Mouse (Mus musculus): ENCODE results near the gene Gjc2. TPM values are rescaled to one million over a fixed set of nuclear protein-coding genes. Genes with fewer than 3 reads are reported as not detected.

Gjc2 gene
- polyA plus RNA-seq (2012; rRNA removed): 0.28 and 0.41 TPM in 2 replicates

DNA sequence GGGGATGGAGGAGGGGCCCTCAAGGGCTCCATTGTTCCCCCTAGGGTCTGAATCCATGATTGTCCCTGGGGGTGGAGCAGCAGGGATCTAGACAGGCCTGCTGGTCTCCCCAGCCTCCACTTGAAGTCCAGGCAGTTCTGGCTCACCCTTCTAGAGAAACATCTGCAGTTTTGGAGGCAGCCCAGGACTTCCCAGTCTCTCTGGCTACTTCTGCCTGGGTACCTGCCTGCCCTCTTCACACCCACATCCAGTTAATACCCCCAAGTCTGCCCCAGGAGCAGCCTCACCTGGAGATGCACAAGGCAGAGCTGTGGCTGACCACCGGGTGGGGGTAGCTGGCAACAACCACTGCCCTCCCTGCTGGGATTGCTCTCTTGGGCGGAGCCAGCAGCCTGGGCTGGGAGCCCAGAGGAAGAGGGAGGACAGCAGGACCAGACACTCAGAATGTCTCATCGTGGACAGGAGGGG, at the start of gene Gjc2:
Gjc2 (minus strand) TSS at position 350 of the 468 bp plus-strand sequence.

DNA sequence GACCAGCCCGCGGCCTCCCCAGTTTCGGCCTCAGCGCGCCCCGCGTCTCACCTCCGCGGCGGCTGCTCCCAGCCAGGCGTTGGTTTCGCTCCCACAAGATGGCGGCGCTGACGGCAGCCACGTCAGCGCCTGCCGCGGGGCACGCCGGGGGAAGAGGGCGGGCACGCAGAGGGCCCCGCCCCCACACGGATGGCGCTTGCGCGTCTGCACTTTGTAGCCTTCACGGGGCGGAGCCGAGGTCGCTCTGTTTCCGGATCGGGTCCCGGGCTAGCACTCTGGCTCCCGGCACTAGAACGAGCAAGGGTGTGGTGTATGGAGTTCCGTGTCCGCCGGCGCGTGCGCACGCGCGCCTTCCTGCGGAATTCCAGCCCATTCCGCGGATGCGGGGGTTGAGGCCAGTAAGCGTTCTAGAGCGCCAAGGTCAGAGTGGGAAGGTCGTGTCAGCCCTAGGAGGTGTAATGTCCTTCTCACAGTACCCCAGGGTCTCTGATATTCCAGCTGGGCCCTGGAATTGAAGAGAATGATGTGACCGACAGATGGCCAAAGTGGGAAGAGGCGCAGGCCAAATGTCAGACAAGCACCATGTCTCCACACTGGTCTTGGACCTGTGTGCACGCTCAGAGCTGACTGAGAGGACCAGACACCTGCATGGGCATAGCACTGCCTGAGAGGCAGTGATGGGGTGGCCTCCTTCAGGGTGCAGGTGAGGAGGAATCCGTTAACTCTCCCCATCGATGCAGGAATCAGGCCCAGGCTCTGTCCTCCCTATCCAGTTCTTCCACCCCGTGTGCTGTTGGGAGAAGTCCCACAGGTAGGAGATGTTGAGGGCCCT, 45.3 kb upstream of the Gjc2 start, which contains the start of gene Arf1:
Arf1 (minus strand) TSS at position 149 of the 832 bp plus-strand sequence.

DNA sequence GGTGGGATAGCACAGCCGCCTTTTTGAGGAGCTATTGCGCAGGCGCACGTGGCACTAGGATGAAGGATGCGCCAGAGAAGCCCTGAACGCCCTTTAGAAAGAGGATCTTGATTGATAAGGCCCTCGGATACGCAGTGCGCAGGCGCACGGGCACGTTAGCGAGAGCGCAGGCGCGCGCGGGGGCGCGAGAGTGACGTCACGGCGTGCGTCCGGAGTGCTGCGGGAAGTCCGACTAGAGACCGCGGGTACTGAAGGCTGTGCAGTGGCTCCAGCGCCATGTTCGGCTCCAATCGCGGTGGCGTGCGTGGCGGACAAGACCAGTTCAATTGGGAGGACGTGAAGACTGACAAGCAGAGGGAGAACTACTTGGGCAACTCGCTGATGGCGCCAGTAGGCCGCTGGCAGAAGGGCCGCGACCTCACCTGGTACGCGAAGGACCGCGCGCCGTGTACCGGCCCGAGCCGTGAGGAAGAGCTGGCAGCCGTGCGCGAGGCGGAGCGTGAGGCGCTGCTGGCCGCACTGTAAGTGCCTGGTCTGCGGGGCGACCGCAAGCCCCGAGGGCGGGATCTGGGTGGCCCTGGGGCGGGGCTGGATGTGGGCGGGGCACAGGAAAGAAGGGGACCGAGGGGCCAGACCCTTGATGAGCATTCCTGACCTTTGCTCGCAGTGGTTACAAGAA, 25.3 kb upstream of the Gjc2 start, which contains the start of gene 2310033P09Rik:
2310033P09Rik (plus strand) TSS at position 169 of the 679 bp plus-strand sequence.

DNA sequence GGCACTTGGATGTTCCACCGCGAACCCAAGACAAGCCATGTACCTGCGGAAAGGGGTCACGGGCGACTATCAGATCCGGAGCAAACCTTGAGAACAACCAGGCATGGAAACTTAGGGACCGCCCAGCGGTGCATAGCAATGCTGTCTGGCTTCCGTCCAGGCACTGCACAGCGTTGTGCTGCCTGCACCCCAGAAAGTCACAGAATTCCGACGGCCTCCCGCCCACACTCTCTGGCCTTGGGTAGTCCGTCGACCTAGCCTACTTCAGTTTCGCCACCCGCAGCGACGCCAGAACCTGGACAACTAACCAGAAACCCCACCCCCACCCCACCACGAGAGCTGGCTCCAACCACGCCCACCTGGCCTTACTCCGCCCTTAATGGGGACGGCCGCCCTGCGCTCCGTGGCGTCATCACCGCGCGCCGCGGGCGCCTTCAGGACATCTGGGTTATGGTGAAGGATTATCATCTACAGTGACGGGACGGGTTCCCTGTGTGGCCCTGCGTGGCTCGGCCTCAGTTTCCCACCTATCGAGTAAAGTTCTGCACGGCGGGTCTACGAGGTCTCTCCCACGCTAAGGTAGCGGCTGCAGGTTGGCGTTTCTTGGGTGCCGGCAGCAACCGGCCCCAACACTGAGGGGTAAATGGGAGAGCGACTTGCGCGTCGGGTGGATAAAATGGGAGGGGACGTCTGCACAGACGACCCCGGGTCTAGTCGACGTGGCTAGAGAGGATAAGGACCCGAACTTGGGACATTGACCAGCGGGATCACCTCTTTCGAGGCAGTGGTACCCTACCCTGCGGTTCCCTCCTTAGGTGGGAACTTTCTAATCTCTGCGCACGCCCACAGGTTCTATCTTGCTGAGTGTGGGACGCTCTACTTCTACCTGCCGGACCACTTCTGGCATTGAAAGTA, 19.3 kb upstream of the Gjc2 start, which contains the start of gene Mrpl55:
Mrpl55 (plus strand) TSS at position 406 of the 915 bp plus-strand sequence.

DNA sequence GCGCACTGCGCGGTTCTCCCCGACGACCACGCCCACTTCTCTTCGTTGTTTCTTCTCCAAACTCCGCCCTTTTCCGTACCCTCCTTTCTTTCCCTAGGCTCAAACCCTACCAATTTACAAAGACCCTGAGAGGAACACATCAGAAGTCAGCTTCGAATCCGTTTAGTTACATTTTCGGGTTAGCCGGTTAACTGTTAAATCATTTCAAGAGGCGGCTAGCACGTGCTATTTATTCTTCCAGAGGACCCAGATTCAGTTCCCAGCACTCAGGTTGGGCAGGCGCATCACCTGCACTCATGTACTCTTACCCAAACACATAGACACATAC, 9.0 kb upstream of the Gjc2 start, which contains the start of gene Guk1:
Guk1 (minus strand) TSS at position 154 of the 328 bp plus-strand sequence.

DNA sequence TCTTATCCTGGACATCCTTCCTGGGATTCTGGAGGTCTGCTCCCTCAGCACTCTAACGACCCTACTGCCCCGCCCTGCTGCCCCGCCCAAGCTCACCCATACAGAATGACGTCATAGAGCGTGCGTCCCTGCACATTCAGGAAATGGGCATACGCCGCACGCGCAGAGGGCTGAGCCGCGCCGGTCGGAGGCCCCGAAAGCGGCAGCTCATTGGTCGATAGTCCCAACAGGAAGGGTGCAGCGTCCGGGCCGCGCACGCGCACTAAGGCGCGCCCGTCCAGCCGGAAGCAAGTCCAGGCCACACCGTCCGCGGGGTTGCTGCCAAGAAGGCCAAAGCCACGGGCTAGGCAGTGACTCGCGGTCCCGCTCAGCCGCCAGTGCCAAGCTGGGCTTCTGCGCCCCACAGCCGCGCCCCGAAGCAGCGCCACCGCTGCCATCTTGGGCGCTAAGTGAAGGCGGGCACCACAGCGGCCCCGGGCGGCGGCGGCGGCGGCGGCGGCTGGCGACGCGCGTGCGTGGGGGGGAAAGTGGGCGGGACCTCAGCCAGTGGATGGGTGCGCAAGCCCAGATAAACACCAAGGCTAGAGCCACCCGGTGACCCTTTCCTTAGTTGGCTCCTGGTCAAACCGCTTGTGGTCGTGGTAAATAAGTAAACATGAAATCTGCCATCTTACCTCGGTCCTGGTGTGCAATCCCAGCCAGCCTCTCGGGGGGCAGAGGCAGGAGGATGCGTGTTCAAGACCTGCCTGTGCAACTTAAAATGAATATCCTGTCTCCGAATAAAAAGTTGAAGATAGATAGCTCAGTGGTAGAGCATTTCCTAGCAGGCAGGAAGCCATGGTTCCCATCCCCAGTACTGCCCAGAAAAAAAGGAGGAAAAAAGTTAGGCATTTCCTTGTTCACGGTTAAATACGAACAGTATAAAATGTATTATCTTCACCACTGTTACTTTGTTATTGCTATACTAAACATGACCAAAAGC, 19.5 kb downstream of the Gjc2 start, which contains the start of gene Iba57:
Iba57 (minus strand) TSS at position 485 of the 982 bp plus-strand sequence.

DNA sequence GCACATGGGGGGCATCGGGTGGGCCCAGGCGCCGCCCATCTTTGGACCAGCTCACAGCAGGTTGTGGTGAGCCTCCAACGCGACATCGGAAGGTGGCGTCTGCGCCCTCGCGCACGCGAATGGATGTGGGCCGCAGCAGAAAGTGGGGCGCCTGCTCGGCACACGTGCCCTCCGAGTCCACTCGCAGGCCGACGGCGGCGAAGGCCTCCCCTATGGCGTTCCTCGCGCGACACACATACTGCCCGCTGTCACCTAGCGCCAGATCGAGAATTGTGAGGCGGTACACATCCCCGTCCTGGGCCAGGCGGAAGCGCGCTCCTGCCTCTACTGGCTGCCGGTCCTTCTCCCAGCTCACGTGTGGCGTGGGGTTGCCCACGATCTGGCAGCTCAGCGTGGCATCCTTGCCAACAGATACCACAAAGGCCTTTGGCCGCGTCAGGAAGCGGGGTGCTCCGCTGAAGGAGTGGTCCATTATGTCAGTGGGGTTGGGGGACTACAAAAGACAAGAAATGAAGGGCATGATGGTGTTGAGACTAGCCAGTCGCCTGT, 47.0 kb downstream of the Gjc2 start, which contains the start of gene Obscn:
Obscn (minus strand) TSS at position 499 of the 549 bp plus-strand sequence.

Other genes with a start within 250 kb of the Gjc2 start
- gene Rnf187, start 244.3 kb downstream of the Gjc2 start, polyA plus RNA-seq (2012; rRNA removed): 63.0 and 65.7 TPM in 2 replicates
- gene Hist3h2ba, start 234.3 kb downstream of the Gjc2 start, polyA plus RNA-seq (2012; rRNA removed): 15.6 and 26.7 TPM in 2 replicates
- gene Hist3h2a, start 228.5 kb downstream of the Gjc2 start, polyA plus RNA-seq (2012; rRNA removed): 14.0 and 22.7 TPM in 2 replicates
- gene Trim17, start 228.5 kb downstream of the Gjc2 start, polyA plus RNA-seq (2012; rRNA removed): 0.04 and 0.08 TPM in 2 replicates
- 9.3 and 11.3 TPM in 2 replicates for gene Trim11, start 205.1 kb downstream of the Gjc2 start, polyA plus RNA-seq (2012; rRNA removed)
- 0.66 and 0.73 TPM in 2 replicates for gene Obscn, start 46.8 kb downstream of the Gjc2 start, polyA plus RNA-seq (2012; rRNA removed)
- gene Iba57, start 19.5 kb downstream of the Gjc2 start, polyA plus RNA-seq (2012; rRNA removed): 5.3 and 5.9 TPM in 2 replicates
- 40.7 and 42.7 TPM in 2 replicates for gene Guk1, start 9.0 kb upstream of the Gjc2 start, polyA plus RNA-seq (2012; rRNA removed)
- gene Mrpl55, start 19.3 kb upstream of the Gjc2 start, polyA plus RNA-seq (2012; rRNA removed): 21.8 and 24.0 TPM in 2 replicates
- 13.5 and 13.8 TPM in 2 replicates for gene 2310033P09Rik, start 25.1 kb upstream of the Gjc2 start, polyA plus RNA-seq (2012; rRNA removed)
- gene Arf1, start 45.1 kb upstream of the Gjc2 start, polyA plus RNA-seq (2012; rRNA removed): 274 and 291 TPM in 2 replicates
- not detected in 2 replicates for gene Wnt3a, start 107.5 kb upstream of the Gjc2 start, polyA plus RNA-seq (2012; rRNA removed)
- 0.23 and 0.26 TPM in 2 replicates for gene Wnt9a, start 123.7 kb upstream of the Gjc2 start, polyA plus RNA-seq (2012; rRNA removed)
- gene Prss38, start 192.4 kb upstream of the Gjc2 start, polyA plus RNA-seq (2012; rRNA removed): not detected in 2 replicates

Measured in liver, embryonic 18 days (tissue).